Comparison of ENCODE assay signal across 31 mouse cellular contexts in genomic region chr9:99717134-99717533, GRCm38 (mm10). TPM values are rescaled to one million over a fixed set of nuclear protein-coding genes. Genes with fewer than 3 reads are reported as not detected.
"Had no signal": no experiment of that assay in that cellular context is flagged by ENCODE, and none has a peak within 500 bp of the region (broad histone marks: within the 10 kb centered on the region; RNA-seq: fewer than 3 reads in every experiment).

TSS of gene Cldn18 (minus strand) at chr9:99717267.

- H3K4me2 ChIP-seq: midbrain, embryonic 13.5 days; neural tube, embryonic 13.5 days had no signal

- H3K36me3 ChIP-seq: midbrain, embryonic 10.5 days; midbrain, embryonic 13.5 days; neural tube, embryonic 13.5 days had no signal

- H3K27ac ChIP-seq: left cerebral cortex, adult 2 months; liver, embryonic 14.5 days; midbrain, embryonic 10.5 days; midbrain, embryonic 13.5 days; neural tube, embryonic 13.5 days had no signal

- H3K9me3 ChIP-seq: midbrain, embryonic 10.5 days; midbrain, embryonic 13.5 days; neural tube, embryonic 13.5 days had no signal

- ATAC-seq: inflammation-experienced regulatory T-cells, adult 6 months; intestine, embryonic 16.5 days; liver, postnatal 0 days; midbrain, embryonic 13.5 days; midbrain, embryonic 16.5 days had no signal

- H3K9ac ChIP-seq: liver, embryonic 14.5 days; liver, postnatal 0 days; midbrain, embryonic 13.5 days; neural tube, embryonic 13.5 days had no signal

- H3K27me3 ChIP-seq: megakaryocyte, embryonic 14.5 days; midbrain, embryonic 13.5 days; neural tube, embryonic 13.5 days had no signal

- H3K4me1 ChIP-seq: megakaryocyte, embryonic 14.5 days; midbrain, embryonic 10.5 days; midbrain, embryonic 13.5 days; neural tube, embryonic 13.5 days had no signal

- H3K4me3 ChIP-seq: left cerebral cortex, adult 2 months; megakaryocyte, embryonic 14.5 days; midbrain, embryonic 10.5 days; midbrain, embryonic 13.5 days; myocyte; neural tube, embryonic 13.5 days had no signal

- DNase-seq: kidney, adult 18-20 months; kidney, adult 9 months; kidney, postnatal 14 days; kidney, postnatal 4 days; layer of hippocampus, adult 9-11 months; layer of hippocampus, postnatal 36 days; liver, postnatal 0 days; retina, postnatal 1 day; right cerebral cortex, postnatal 25 days; spleen, adult 18-20 months; thymus, adult 18-20 months; thymus, postnatal 36 days had no signal

RNA-seq across cellular contexts. Expression of gene Cldn18, which starts in this region (rescaled TPM):
- total RNA-seq: layer of hippocampus, adult 18-20 months; layer of hippocampus, postnatal 36 days; left cerebral cortex, adult 2 months; left cerebral cortex, postnatal 10 days; left cerebral cortex, postnatal 36 days; liver, adult 2 months; monocyte, adult 5-6 weeks; neutrophil, adult 5-6 weeks had no signal
- polyA plus RNA-seq: inflammation-experienced regulatory T-cells, adult 6 months; limb, embryonic 11.5 days; limb, embryonic 14.5 days; liver, adult 2 months; liver, postnatal 0 days; midbrain, embryonic 10.5 days; midbrain, embryonic 16.5 days; myocyte; urinary bladder, adult 2 months had no signal
